Mouse (Mus musculus) frontal cortex, postnatal 10 days (tissue): ENCODE results near the gene Flot2.

Experiments used
- DNase-seq, 2 experiments: peaks; one replicate each; pipeline ENCODE4 v3.0.0; 2022; ENCODE audit warnings: low spot score in 2 of 2, mixed read lengths in 1 of 2

The Flot2 gene

DNA sequence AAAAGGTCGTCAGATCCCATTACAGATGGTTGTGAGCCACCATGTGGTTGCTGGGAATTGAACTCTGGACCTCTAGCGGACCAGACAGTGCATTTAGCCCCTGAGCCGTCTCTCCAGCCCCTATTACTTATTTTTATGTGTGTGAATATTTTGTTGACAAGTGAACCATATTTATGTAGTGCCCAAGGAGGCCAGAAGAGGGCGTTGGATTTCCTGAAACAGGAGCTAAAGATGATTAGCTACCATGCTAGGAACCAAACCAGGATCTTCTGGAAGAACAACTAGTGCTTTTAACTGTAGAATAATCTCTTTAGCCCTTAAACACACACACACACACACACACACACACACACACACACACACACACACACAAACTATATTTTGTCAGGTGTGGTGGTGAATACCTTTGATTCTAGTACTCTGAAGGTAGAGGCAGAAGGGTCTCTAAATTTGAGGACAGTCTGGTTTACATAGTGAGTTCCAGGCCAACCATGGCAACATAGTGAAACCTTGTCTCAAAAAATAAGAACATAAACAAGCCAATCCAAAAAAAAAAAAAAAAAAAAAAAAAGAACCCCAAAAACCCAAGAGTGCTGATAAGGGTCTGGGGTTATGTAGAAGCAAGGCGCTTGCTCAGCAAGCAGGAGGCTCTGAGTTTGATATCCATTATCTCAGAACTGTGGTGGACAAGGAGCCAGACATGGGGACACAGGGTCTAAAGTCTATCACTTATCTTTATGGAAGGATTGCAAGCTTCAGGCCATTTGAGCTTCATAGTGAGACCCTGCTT, 65.4 kb downstream of the Flot2 start:
- DNase-seq, result no peak

DNA sequence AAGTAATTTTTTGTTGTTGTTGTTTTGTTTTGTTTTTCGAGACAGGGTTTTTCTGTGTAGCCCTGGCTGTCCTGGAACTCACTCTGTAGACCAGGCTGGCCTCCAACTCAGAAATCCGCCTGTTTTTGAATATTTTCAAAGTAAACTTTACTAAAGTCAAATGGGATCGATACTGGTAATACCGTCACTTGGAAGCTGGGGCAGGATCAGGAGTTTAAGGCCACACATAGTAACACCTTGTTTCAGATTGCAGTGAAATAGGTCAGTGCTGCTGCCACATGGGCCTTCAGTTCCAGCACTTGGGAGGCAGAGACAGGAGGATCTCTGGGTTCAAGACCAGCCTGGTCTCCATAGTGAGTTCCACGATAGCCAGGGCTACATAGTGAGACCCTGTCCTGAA, 66.8 kb downstream of the Flot2 start:
- DNase-seq, result no peak
